Mouse (Mus musculus) lung, postnatal 36 days (tissue): ENCODE results near the gene Adamts1.

ENCODE experiments used
- DNase-seq: peaks from one replicate; pipeline ENCODE4 v3.0.0; 2022; ENCODE audit warnings: mixed read lengths

The Adamts1 gene

GRCm38 (mm10) chr16:85802954-85803353 is at the start of gene Adamts1:
Gene Adamts1, minus strand, starts transcription at chr16:85803113.
- peak; percentile 88 for DNase-seq

- no peak for DNase-seq
Measured at GRCm38 (mm10) chr16:85827066-85827465, 24.2 kb upstream of the Adamts1 start.

- no peak for DNase-seq
Measured at GRCm38 (mm10) chr16:85822330-85822916, 19.5 kb upstream of the Adamts1 start.

- no peak for DNase-seq
Measured at GRCm38 (mm10) chr16:85819808-85820458, 17.0 kb upstream of the Adamts1 start.

- DNase-seq: no peak
Measured at GRCm38 (mm10) chr16:85814116-85814515, 11.2 kb upstream of the Adamts1 start.

GRCm38 (mm10) chr16:85807626-85808025 is 4.7 kb upstream of the Adamts1 start:
- DNase-seq: peak; percentile 84

- DNase-seq: peak; percentile 86
Measured at GRCm38 (mm10) chr16:85807072-85807471, 4.2 kb upstream of the Adamts1 start.

- DNase-seq: no peak
Measured at GRCm38 (mm10) chr16:85805581-85805980, 2.7 kb upstream of the Adamts1 start.

GRCm38 (mm10) chr16:85803613-85804551 is 969 bp upstream of the Adamts1 start:
- DNase-seq: peak; percentile 89

- DNase-seq: peak; percentile 61
Measured at GRCm38 (mm10) chr16:85801971-85802811, 722 bp downstream of the Adamts1 start.

GRCm38 (mm10) chr16:85801252-85801651 is 1.7 kb downstream of the Adamts1 start:
- peak; percentile 82 for DNase-seq

- DNase-seq: peak; percentile 95
Measured at GRCm38 (mm10) chr16:85800691-85801090, 2.2 kb downstream of the Adamts1 start.

GRCm38 (mm10) chr16:85799971-85800370 is 2.9 kb downstream of the Adamts1 start:
- no peak for DNase-seq

GRCm38 (mm10) chr16:85798334-85798733 is 4.6 kb downstream of the Adamts1 start:
- DNase-seq: no peak

GRCm38 (mm10) chr16:85797161-85797560 is 5.8 kb downstream of the Adamts1 start:
- no peak for DNase-seq

GRCm38 (mm10) chr16:85795731-85796130 is 7.2 kb downstream of the Adamts1 start:
- DNase-seq: no peak

GRCm38 (mm10) chr16:85793166-85793830 is 9.6 kb downstream of the Adamts1 start:
- DNase-seq: no peak

GRCm38 (mm10) chr16:85781076-85781475 is 21.8 kb downstream of the Adamts1 start:
- no peak for DNase-seq

- DNase-seq: peak; percentile 43
Measured at GRCm38 (mm10) chr16:85779775-85780174, 23.1 kb downstream of the Adamts1 start.

- no peak for DNase-seq
Measured at GRCm38 (mm10) chr16:85772272-85772671, 30.6 kb downstream of the Adamts1 start.

GRCm38 (mm10) chr16:85767341-85767740 is 35.6 kb downstream of the Adamts1 start:
- DNase-seq: no peak

- no peak for DNase-seq
Measured at GRCm38 (mm10) chr16:85765697-85766096, 37.2 kb downstream of the Adamts1 start.
